Mouse (Mus musculus) cerebellum, adult 8-10 months (tissue): Measurements from ENCODE around the gene Gm44965.
A peak's percentile ranks its signal among the peaks of the same experiment; 100 is the strongest.

Experiments
- DNase-seq: peaks from one replicate; pipeline ENCODE4 v3.0.0; 2022

Gene Gm44965

GRCm38 (mm10) chr6:48593158-48594042 is at the start of gene Gm44965, which contains the start of gene Repin1:
TSS of gene Gm44965 (plus strand) at chr6:48593941.
TSS of gene Repin1 (plus strand) at chr6:48593883.
- peak; percentile 97 for DNase-seq

- no peak for DNase-seq
Measured at GRCm38 (mm10) chr6:48545251-48545650, 48.5 kb upstream of the Gm44965 start.

- no peak for DNase-seq
Measured at GRCm38 (mm10) chr6:48546271-48546670, 47.5 kb upstream of the Gm44965 start.

- DNase-seq = no peak
Measured at GRCm38 (mm10) chr6:48546858-48547257, 46.9 kb upstream of the Gm44965 start.

GRCm38 (mm10) chr6:48548314-48548713 is 45.4 kb upstream of the Gm44965 start:
- no peak for DNase-seq

GRCm38 (mm10) chr6:48552918-48553317 is 40.8 kb upstream of the Gm44965 start:
- DNase-seq = no peak

- DNase-seq = peak; percentile 39
Measured at GRCm38 (mm10) chr6:48553819-48554218, 39.9 kb upstream of the Gm44965 start.

GRCm38 (mm10) chr6:48554280-48555103 is 39.2 kb upstream of the Gm44965 start, which contains the start of gene Lrrc61:
TSS of gene Lrrc61 (plus strand) at chr6:48554796.
- DNase-seq = peak; percentile 98

- DNase-seq = peak; percentile 68
Measured at GRCm38 (mm10) chr6:48555104-48555890, 38.4 kb upstream of the Gm44965 start.

- no peak for DNase-seq
Measured at GRCm38 (mm10) chr6:48555956-48556355, 37.8 kb upstream of the Gm44965 start.

- DNase-seq = no peak
Measured at GRCm38 (mm10) chr6:48565693-48566310, 27.9 kb upstream of the Gm44965 start.

GRCm38 (mm10) chr6:48566312-48566711 is 27.4 kb upstream of the Gm44965 start:
- peak; percentile 51 for DNase-seq

GRCm38 (mm10) chr6:48568036-48568984 is 25.4 kb upstream of the Gm44965 start:
- DNase-seq = peak; percentile 55

GRCm38 (mm10) chr6:48569065-48569807 is 24.5 kb upstream of the Gm44965 start:
- no peak for DNase-seq

- no peak for DNase-seq
Measured at GRCm38 (mm10) chr6:48572014-48572413, 21.7 kb upstream of the Gm44965 start.

GRCm38 (mm10) chr6:48572572-48573061 is 21.1 kb upstream of the Gm44965 start, which contains the start of gene Rarres2:
TSS of gene Rarres2 (minus strand) at chr6:48572789.
- DNase-seq = no peak

- no peak for DNase-seq
Measured at GRCm38 (mm10) chr6:48573280-48573679, 20.5 kb upstream of the Gm44965 start.

GRCm38 (mm10) chr6:48573981-48574380 is 19.8 kb upstream of the Gm44965 start:
- no peak for DNase-seq

GRCm38 (mm10) chr6:48578736-48579135 is 15.0 kb upstream of the Gm44965 start:
- no peak for DNase-seq

- no peak for DNase-seq
Measured at GRCm38 (mm10) chr6:48579215-48579648, 14.5 kb upstream of the Gm44965 start.
